Mouse (Mus musculus): ENCODE measurements around the gene Magi2.
A peak's percentile ranks its signal among the peaks of the same experiment; 100 is the strongest.

Magi2 gene

GRCm38 (mm10) chr5:20074101-20074500, 847.3 kb downstream of the Magi2 start:
- DNase-seq (ENCODE audit: low spot score in 2 of 2): no peak

GRCm38 (mm10) chr5:20074867-20075266, 848.0 kb downstream of the Magi2 start:
- DNase-seq (ENCODE audit: low spot score in 2 of 2): no peak

GRCm38 (mm10) chr5:20078931-20079330, 852.1 kb downstream of the Magi2 start:
- DNase-seq (ENCODE audit: low spot score in 2 of 2): peak; percentile 28 to 42

- DNase-seq (ENCODE audit: low spot score in 2 of 2): no peak
Observed at GRCm38 (mm10) chr5:20080605-20081309, 853.9 kb downstream of the Magi2 start.

GRCm38 (mm10) chr5:20082368-20082767, 855.5 kb downstream of the Magi2 start:
- DNase-seq (ENCODE audit: low spot score in 2 of 2): no peak

GRCm38 (mm10) chr5:20087083-20087482, 860.2 kb downstream of the Magi2 start:
- DNase-seq (ENCODE audit: low spot score in 2 of 2): peak; percentile 40 to 55

GRCm38 (mm10) chr5:20103869-20104268, 877.0 kb downstream of the Magi2 start:
- DNase-seq (ENCODE audit: low spot score in 2 of 2): no peak

- DNase-seq (ENCODE audit: low spot score in 2 of 2): no peak
Observed at GRCm38 (mm10) chr5:20104496-20104895, 877.7 kb downstream of the Magi2 start.

- DNase-seq (ENCODE audit: low spot score in 2 of 2): peak; percentile 35 to 78
Observed at GRCm38 (mm10) chr5:20109496-20109895, 882.7 kb downstream of the Magi2 start.

- DNase-seq (ENCODE audit: low spot score in 2 of 2): no peak
Observed at GRCm38 (mm10) chr5:20117156-20117555, 890.3 kb downstream of the Magi2 start.

- no peak for DNase-seq (ENCODE audit: low spot score in 2 of 2)
Observed at GRCm38 (mm10) chr5:20140235-20140634, 913.4 kb downstream of the Magi2 start.

- peak in 1 of 2 experiments; percentile 38 for DNase-seq (ENCODE audit: low spot score in 2 of 2)
Observed at GRCm38 (mm10) chr5:20140662-20141444, 914.0 kb downstream of the Magi2 start.

- no peak for DNase-seq (ENCODE audit: low spot score in 2 of 2)
Observed at GRCm38 (mm10) chr5:20153359-20154125, 926.7 kb downstream of the Magi2 start.

GRCm38 (mm10) chr5:20196765-20197164, 969.9 kb downstream of the Magi2 start:
- no peak for DNase-seq (ENCODE audit: low spot score in 2 of 2)

GRCm38 (mm10) chr5:20197395-20197794, 970.6 kb downstream of the Magi2 start:
- no peak for DNase-seq (ENCODE audit: low spot score in 2 of 2)

- no peak for DNase-seq (ENCODE audit: low spot score in 2 of 2)
Observed at GRCm38 (mm10) chr5:20201348-20201747, 974.5 kb downstream of the Magi2 start.

GRCm38 (mm10) chr5:20208110-20208509, 981.3 kb downstream of the Magi2 start:
- no peak for DNase-seq (ENCODE audit: low spot score in 2 of 2)

- DNase-seq (ENCODE audit: low spot score in 2 of 2): no peak
Observed at GRCm38 (mm10) chr5:20213299-20213698, 986.5 kb downstream of the Magi2 start.

- no peak for DNase-seq (ENCODE audit: low spot score in 2 of 2)
Observed at GRCm38 (mm10) chr5:20226471-20227210, 999.8 kb downstream of the Magi2 start.

GRCm38 (mm10) chr5:20227912-20228762, 1001.3 kb downstream of the Magi2 start:
- peak; percentile 22 to 57 for DNase-seq (ENCODE audit: low spot score in 2 of 2)

GRCm38 (mm10) chr5:20231908-20232307, 1005.1 kb downstream of the Magi2 start:
- no peak for DNase-seq (ENCODE audit: low spot score in 2 of 2)
